Mouse (Mus musculus) limb, embryonic 14.5 days (tissue): ENCODE data around the gene Ctdsp2. TPM values are rescaled to one million over a fixed set of nuclear protein-coding genes. Genes with fewer than 3 reads are reported as not detected.

Source experiments
- ATAC-seq: fragments of 200-750 bp; cut with Nextera tagmentation; 2 replicates; pipeline ENCODE4 v1.8.0; 2017; ENCODE audit warnings: low read depth, moderate number of reproducible peaks, moderate TSS enrichment; ENCODE audit not compliant: low FRiP score
- DNase-seq: peaks from one replicate; pipeline ENCODE4 v3.0.0-alpha.2; 2015; ENCODE audit warnings: low spot score
- H3K27ac ChIP-seq: fragments of 300-500 bp; sonication (generic); replicated peaks from 2 replicates; pipeline ENCODE4 v1.5.1; 2014; ENCODE audit warnings: low read depth, mild to moderate bottlenecking, low read length, moderate library complexity, mixed read lengths
- H3K27me3 ChIP-seq: fragments of 300-500 bp; sonication (generic); 2 replicates; pipeline ENCODE4 v1.6.1; 2014; ENCODE audit warnings: low read length, mixed read lengths; ENCODE audit not compliant: control insufficient read depth, insufficient read depth
- H3K36me3 ChIP-seq: fragments of 300-500 bp; sonication (generic); 2 replicates; pipeline ENCODE4 v1.6.1; 2014; ENCODE audit warnings: mild to moderate bottlenecking, low read length, moderate library complexity, mixed read lengths; ENCODE audit not compliant: control insufficient read depth, insufficient read depth
- H3K4me1 ChIP-seq: fragments of 300-500 bp; sonication (generic); 2 replicates; pipeline ENCODE4 v1.6.1; 2014; ENCODE audit warnings: antibody characterized with exemption, low read length, mixed read lengths; ENCODE audit not compliant: control insufficient read depth, insufficient read depth
- H3K4me2 ChIP-seq: fragments of 300-500 bp; sonication (generic); replicated peaks from 2 replicates; pipeline ENCODE4 v1.6.1; 2014; ENCODE audit warnings: low read depth, mild to moderate bottlenecking, low read length, moderate library complexity; ENCODE audit not compliant: severe bottlenecking
- H3K4me3 ChIP-seq: fragments of 300-500 bp; sonication (generic); replicated peaks from 2 replicates; pipeline ENCODE4 v1.5.1; 2014; ENCODE audit warnings: low read length
- H3K9ac ChIP-seq: fragments of 300-500 bp; sonication (generic); 2 replicates; pipeline ENCODE4 v1.6.1; 2014; ENCODE audit warnings: mild to moderate bottlenecking, low read depth, low read length, moderate library complexity; ENCODE audit not compliant: severe bottlenecking
- H3K9me3 ChIP-seq: fragments of 300-500 bp; sonication (generic); 2 replicates; pipeline ENCODE4 v1.6.1; 2016; ENCODE audit warnings: low read length; ENCODE audit not compliant: control insufficient read depth
- POLR2A ChIP-seq: fragments of 200-500 bp; IDR thresholded peaks from 2 replicates; pipeline ENCODE4 v1.8.0; 2012; ENCODE audit warnings: inconsistent platforms, mild to moderate bottlenecking, moderate library complexity, borderline replicate concordance; ENCODE audit not compliant: insufficient read depth, insufficient read length; ENCODE audit errors: extremely low read depth
- WGBS: fragments of 180-500 bp; shearing (Covaris S2); extraction: QIAGEN DNeasy Blood & Tissue Kit; methylation state at CpG from one replicate; pipeline ENCODE4 v1.1.7; 2014; 5-methylcytosine and 5-hydroxymethylcytosine counted together
- microRNA counts: library from miRNA; unstranded; fragments of <30 nt; microRNA quantifications from one replicate; lab custom pipeline; 2016
- microRNA-seq: library from miRNA; unstranded; fragments of <30 nt; microRNA quantifications from one replicate; pipeline ENCODE4, GENCODE M21; 2016
- polyA plus RNA-seq, 2 experiments: library from polyadenylated mRNA; depleted of rRNA in 1 of 2; stranded (reverse) in 1 of 2; unstranded in 1 of 2; fragments of >200 nt; fragmentation: Nextera tagmentation in 1 of 2; extraction: Ambion mirVana in 1 of 2; gene quantifications; 2 replicates each; pipeline versions ENCODE4 v1.2.1 to v1.2.3; 2012 to 2014

The Ctdsp2 gene
- polyA plus RNA-seq, 2 experiments, result 143 to 230 TPM

DNA sequence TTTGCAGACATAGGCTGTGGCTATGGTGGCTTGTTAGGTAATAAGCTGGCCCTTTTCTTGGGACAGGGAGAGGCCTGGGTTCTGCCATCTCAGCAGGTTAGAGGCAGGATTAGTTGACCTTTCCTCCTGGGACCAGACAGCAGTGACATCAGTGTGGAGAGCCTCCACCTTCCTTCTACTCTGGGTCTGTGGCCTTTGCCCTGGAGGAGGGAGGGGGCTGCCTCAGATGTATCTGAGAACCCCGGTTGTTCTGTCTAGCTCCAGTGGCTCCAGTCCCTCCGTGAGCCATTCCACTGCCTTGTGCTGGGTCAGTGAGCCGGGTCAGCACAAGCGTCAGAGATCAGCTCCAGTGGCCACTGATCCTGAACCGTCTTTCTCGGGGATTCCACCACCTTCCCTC lies 64.7 kb downstream of the Ctdsp2 start:
- Histone ChIP-seq H3K4me2 (peak overlapping the region; percentile 94; the same call in 1 of the 2 replicates), H3K36me3 (peaks cover 22% of the 10 kb centered on the region), H3K4me1 (peaks cover 12% of the 10 kb centered on the region), H3K9ac (no peak overlapping the region), H3K9me3 (no peaks in the 10 kb centered on the region), H3K4me3 (no peak overlapping the region), H3K27ac (no peak overlapping the region), H3K27me3 (peaks cover 9% of the 10 kb centered on the region)
- no peak for ATAC-seq
- 92% methylated on average over 6 of the region's 6 CpGs for WGBS
- TF ChIP-seq POLR2A, result no peak
- DNase-seq, result no peak

DNA sequence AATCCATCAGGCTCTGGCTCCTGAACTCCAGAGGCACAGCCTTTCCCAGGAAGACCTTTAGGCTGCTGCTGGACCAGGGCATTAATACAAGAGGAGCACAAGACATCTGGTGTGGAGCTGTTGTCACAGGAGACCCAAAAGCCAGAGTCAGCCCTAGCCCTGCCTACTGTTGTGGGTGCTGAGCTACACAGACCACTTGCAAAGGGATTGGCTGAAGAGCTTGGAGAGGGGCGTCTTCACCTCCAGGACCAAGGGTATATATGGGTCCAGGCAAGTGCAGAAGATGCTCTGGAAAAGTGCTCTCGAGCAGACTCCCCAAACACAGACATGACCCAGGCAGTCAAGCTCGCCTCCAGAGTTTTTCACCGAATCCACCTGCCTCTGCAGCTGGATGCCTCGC lies 69.4 kb downstream of the Ctdsp2 start, which contains the start of gene Cyp27b1:
Gene Cyp27b1 (plus strand): TSS at position 297 of the 400 bp plus-strand sequence.
- no peak for TF ChIP-seq POLR2A
- H3K27ac ChIP-seq, result no peak within 1 kb of the TSS
- H3K4me3 ChIP-seq, result peak within 1 kb of the TSS; percentile 9; the same call in 1 of the 2 replicates
- H3K9me3 ChIP-seq, result no peaks in the 10 kb centered on the region
- peaks cover 43% of the 10 kb centered on the region for H3K27me3 ChIP-seq
- peaks cover 3% of the 10 kb centered on the region; the same call in 1 of the 2 replicates for H3K4me1 ChIP-seq
- 32% methylated on average over 5 of the region's 5 CpGs for WGBS
- H3K4me2 ChIP-seq, result peak within 1 kb of the TSS; percentile 13
- H3K9ac ChIP-seq, result no peak within 1 kb of the TSS
- ATAC-seq, result no peak
- no peak for DNase-seq
- H3K36me3 ChIP-seq, result peaks cover 22% of the 10 kb centered on the region

DNA sequence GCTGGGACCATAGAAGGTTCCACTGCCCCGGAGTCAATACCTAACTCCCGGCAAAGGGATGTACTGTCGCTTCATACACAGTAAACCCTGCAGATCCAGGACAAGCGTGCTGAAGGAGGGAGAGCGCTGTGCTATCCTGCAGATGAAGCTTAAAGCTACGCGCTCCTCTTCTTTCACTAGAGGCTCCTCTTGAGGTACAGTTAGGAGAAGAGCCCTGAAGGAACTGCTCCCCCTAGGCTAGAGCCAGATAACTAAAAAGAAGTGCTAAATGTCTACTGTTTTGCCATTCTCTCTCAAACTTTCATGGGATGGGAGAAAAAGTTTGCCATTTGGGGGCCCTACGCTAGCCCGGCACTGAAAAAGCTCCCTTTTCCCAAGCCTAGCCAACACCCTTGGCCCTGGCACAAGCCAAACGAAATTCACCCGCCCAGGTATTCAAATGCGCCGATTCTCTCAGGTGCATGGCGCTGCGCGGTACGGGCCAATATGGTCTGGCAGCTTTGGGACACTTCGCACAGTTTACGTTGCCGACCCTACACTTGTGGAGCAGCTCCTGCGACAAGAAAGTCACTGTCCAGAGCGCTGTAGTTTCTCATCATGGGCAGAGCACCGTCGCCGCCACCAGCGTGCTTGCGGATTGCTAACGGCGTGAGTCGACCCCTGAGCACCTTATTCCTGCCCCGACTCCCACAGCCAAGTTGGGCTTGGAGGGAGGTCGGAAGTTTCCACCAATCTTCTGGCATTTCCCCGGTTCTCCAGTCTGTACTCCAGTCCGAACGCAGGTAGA lies 70.3 kb downstream of the Ctdsp2 start:
- Histone ChIP-seq H3K4me3 (peak overlapping the region; percentile 9), H3K4me2 (peak overlapping the region; percentile 13), H3K9ac (no peak overlapping the region), H3K9me3 (no peaks in the 10 kb centered on the region), H3K4me1 (peaks cover 3% of the 10 kb centered on the region; the same call in 1 of the 2 replicates), H3K27me3 (peaks cover 43% of the 10 kb centered on the region), H3K27ac (no peak overlapping the region), H3K36me3 (peaks cover 17% of the 10 kb centered on the region)
- no peak for TF ChIP-seq POLR2A
- WGBS, result 5% methylated on average over 35 of the region's 35 CpGs
- DNase-seq, result no peak
- no peak for ATAC-seq

MicroRNA genes within 50 kb of the gene (microRNA counts, 519-probe panel; counts per million panel counts)
- 2,721 counts per million, percentile 48 among the panel's probes with 10 or more counts for microRNA mmu-miR-26a (lab: Ali Mortazavi, UCI)
- not detected for microRNA mmu-miR-546 (lab: Ali Mortazavi, UCI)

Small RNA genes within 50 kb of the gene (microRNA-seq; reads per million reads assigned to microRNA genes)
- 55.8 reads per million, percentile 39 among the genes with 10 or more reads in this experiment for gene Mir26a-2
- not detected for gene Mir546

Other genes starting within 250 kb of the Ctdsp2 start
- gene Atp23, start 77.4 kb upstream of the Ctdsp2 start, polyA plus RNA-seq (2012; rRNA removed), result 14.6 and 15.6 TPM in 2 replicates
- 20.4 and 25.4 TPM in 2 replicates for gene Atp23, start 77.4 kb upstream of the Ctdsp2 start, polyA plus RNA-seq (2014; fragmentation: Nextera tagmentation; extraction: Ambion mirVana)
- gene Avil, start 22.0 kb downstream of the Ctdsp2 start, polyA plus RNA-seq (2012; rRNA removed), result 0.35 and 0.45 TPM in 2 replicates
- gene Avil, start 22.0 kb downstream of the Ctdsp2 start, polyA plus RNA-seq (2014; fragmentation: Nextera tagmentation; extraction: Ambion mirVana), result 0.22 and 0.28 TPM in 2 replicates
- gene Tsfm, start 52.1 kb downstream of the Ctdsp2 start, polyA plus RNA-seq (2012; rRNA removed), result 55.8 and 59.7 TPM in 2 replicates
- gene Tsfm, start 52.1 kb downstream of the Ctdsp2 start, polyA plus RNA-seq (2014; fragmentation: Nextera tagmentation; extraction: Ambion mirVana), result 65.2 and 69.0 TPM in 2 replicates
- gene Mettl1, start 62.7 kb downstream of the Ctdsp2 start, polyA plus RNA-seq (2012; rRNA removed), result 48.6 and 52.0 TPM in 2 replicates
- gene Mettl1, start 62.7 kb downstream of the Ctdsp2 start, polyA plus RNA-seq (2014; fragmentation: Nextera tagmentation; extraction: Ambion mirVana), result 59.1 and 71.3 TPM in 2 replicates
- gene Eef1akmt3, start 62.8 kb downstream of the Ctdsp2 start, polyA plus RNA-seq (2012; rRNA removed), result 3.4 and 3.8 TPM in 2 replicates
- gene Eef1akmt3, start 62.8 kb downstream of the Ctdsp2 start, polyA plus RNA-seq (2014; fragmentation: Nextera tagmentation; extraction: Ambion mirVana), result 0.87 and 1.3 TPM in 2 replicates
- gene Cyp27b1, start 69.5 kb downstream of the Ctdsp2 start, polyA plus RNA-seq (2012; rRNA removed), result 1.1 and 1.5 TPM in 2 replicates
- gene Cyp27b1, start 69.5 kb downstream of the Ctdsp2 start, polyA plus RNA-seq (2014; fragmentation: Nextera tagmentation; extraction: Ambion mirVana), result 0.19 and 0.53 TPM in 2 replicates
- 8.6 and 9.8 TPM in 2 replicates for gene March9, start 81.5 kb downstream of the Ctdsp2 start, polyA plus RNA-seq (2012; rRNA removed)
- 2.7 and 3.1 TPM in 2 replicates for gene March9, start 81.5 kb downstream of the Ctdsp2 start, polyA plus RNA-seq (2014; fragmentation: Nextera tagmentation; extraction: Ambion mirVana)
- gene Cdk4, start 84.8 kb downstream of the Ctdsp2 start, polyA plus RNA-seq (2012; rRNA removed), result 1,132 and 1,227 TPM in 2 replicates
- 1,659 and 1,732 TPM in 2 replicates for gene Cdk4, start 84.8 kb downstream of the Ctdsp2 start, polyA plus RNA-seq (2014; fragmentation: Nextera tagmentation; extraction: Ambion mirVana)
- gene Tspan31, start 91.5 kb downstream of the Ctdsp2 start, polyA plus RNA-seq (2012; rRNA removed), result 124 and 164 TPM in 2 replicates
- gene Tspan31, start 91.5 kb downstream of the Ctdsp2 start, polyA plus RNA-seq (2014; fragmentation: Nextera tagmentation; extraction: Ambion mirVana), result 58.3 and 72.1 TPM in 2 replicates
- gene Agap2, start 96.6 kb downstream of the Ctdsp2 start, polyA plus RNA-seq (2012; rRNA removed), result 5.3 and 6.0 TPM in 2 replicates
- gene Agap2, start 96.6 kb downstream of the Ctdsp2 start, polyA plus RNA-seq (2014; fragmentation: Nextera tagmentation; extraction: Ambion mirVana), result 0.32 and 0.57 TPM in 2 replicates
- gene Os9, start 142.4 kb downstream of the Ctdsp2 start, polyA plus RNA-seq (2012; rRNA removed), result 60.6 and 61.0 TPM in 2 replicates
- gene Os9, start 142.4 kb downstream of the Ctdsp2 start, polyA plus RNA-seq (2014; fragmentation: Nextera tagmentation; extraction: Ambion mirVana), result 54.7 and 57.6 TPM in 2 replicates
- gene B4galnt1, start 186.5 kb downstream of the Ctdsp2 start, polyA plus RNA-seq (2012; rRNA removed), result 12.1 and 15.0 TPM in 2 replicates
- 10.8 and 11.8 TPM in 2 replicates for gene B4galnt1, start 186.5 kb downstream of the Ctdsp2 start, polyA plus RNA-seq (2014; fragmentation: Nextera tagmentation; extraction: Ambion mirVana)
- gene Slc26a10, start 201.9 kb downstream of the Ctdsp2 start, polyA plus RNA-seq (2012; rRNA removed), result 2.9 and 3.7 TPM in 2 replicates
- gene Slc26a10, start 201.9 kb downstream of the Ctdsp2 start, polyA plus RNA-seq (2014; fragmentation: Nextera tagmentation; extraction: Ambion mirVana), result 0.81 and 1.2 TPM in 2 replicates
- gene Arhgef25, start 211.4 kb downstream of the Ctdsp2 start, polyA plus RNA-seq (2012; rRNA removed), result 228 and 246 TPM in 2 replicates
- 86.8 and 113 TPM in 2 replicates for gene Arhgef25, start 211.4 kb downstream of the Ctdsp2 start, polyA plus RNA-seq (2014; fragmentation: Nextera tagmentation; extraction: Ambion mirVana)
- 565 and 712 TPM in 2 replicates for gene Dtx3, start 217.0 kb downstream of the Ctdsp2 start, polyA plus RNA-seq (2012; rRNA removed)
- gene Dtx3, start 217.0 kb downstream of the Ctdsp2 start, polyA plus RNA-seq (2014; fragmentation: Nextera tagmentation; extraction: Ambion mirVana), result 157 and 184 TPM in 2 replicates
- 33.1 and 37.5 TPM in 2 replicates for gene Pip4k2c, start 232.9 kb downstream of the Ctdsp2 start, polyA plus RNA-seq (2012; rRNA removed)
- gene Pip4k2c, start 232.9 kb downstream of the Ctdsp2 start, polyA plus RNA-seq (2014; fragmentation: Nextera tagmentation; extraction: Ambion mirVana), result 22.0 and 23.3 TPM in 2 replicates